Mouse (Mus musculus) cerebellum, adult 2 months (tissue): ENCODE measurements around the gene Fcnb. TPM values are rescaled to one million over a fixed set of nuclear protein-coding genes. Genes with fewer than 3 reads are reported as not detected.

Experiments
- DNase-seq, 2 experiments: peaks; one replicate each; pipeline ENCODE4 v3.0.0; 2021
- H3K27ac ChIP-seq: fragments of 200-500 bp; 2 replicates; pipeline ENCODE4 v1.5.1; 2012; ENCODE audit warnings: low read length, control low read depth, inconsistent platforms; ENCODE audit not compliant: insufficient read depth
- H3K27me3 ChIP-seq: fragments of 200-500 bp; 2 replicates; pipeline ENCODE4 v1.6.1; 2012; ENCODE audit warnings: inconsistent platforms, mild to moderate bottlenecking, low read length, moderate library complexity; ENCODE audit not compliant: control insufficient read depth, insufficient read depth
- H3K4me1 ChIP-seq: fragments of 200-500 bp; 2 replicates; pipeline ENCODE4 v1.6.1; 2011; ENCODE audit warnings: low read length; ENCODE audit not compliant: control insufficient read depth, insufficient read depth
- H3K4me3 ChIP-seq: fragments of 200-500 bp; replicated peaks from 2 replicates; pipeline ENCODE3; 2011; ENCODE audit warnings: mild to moderate bottlenecking, low read depth, low read length, control low read depth; ENCODE audit not compliant: insufficient read depth
- CTCF ChIP-seq: fragments of 200-500 bp; IDR thresholded peaks from 2 replicates; pipeline ENCODE4 v1.5.1; 2011; ENCODE audit warnings: low read depth, mild to moderate bottlenecking, control low read depth, low read length, moderate library complexity, borderline replicate concordance; ENCODE audit not compliant: insufficient read depth
- POLR2A ChIP-seq: fragments of 200-500 bp; IDR thresholded peaks from 2 replicates; pipeline ENCODE4 v1.6.1; 2011; ENCODE audit warnings: low read length, control low read depth, borderline replicate concordance; ENCODE audit not compliant: insufficient read depth
- WGBS: fragments of 180-500 bp; shearing (Covaris S2); methylation state at CpG from one replicate; pipeline ENCODE4 v1.1.7; 2018; 5-methylcytosine and 5-hydroxymethylcytosine counted together
- polyA plus RNA-seq: library from polyadenylated mRNA; depleted of rRNA; stranded (reverse); fragments of >200 nt; gene quantifications from 2 replicates; pipeline ENCODE4 v1.2.3, GENCODE M21; 2012; rRNA removed

The Fcnb gene
- polyA plus RNA-seq, 1 experiment = not detected

DNA sequence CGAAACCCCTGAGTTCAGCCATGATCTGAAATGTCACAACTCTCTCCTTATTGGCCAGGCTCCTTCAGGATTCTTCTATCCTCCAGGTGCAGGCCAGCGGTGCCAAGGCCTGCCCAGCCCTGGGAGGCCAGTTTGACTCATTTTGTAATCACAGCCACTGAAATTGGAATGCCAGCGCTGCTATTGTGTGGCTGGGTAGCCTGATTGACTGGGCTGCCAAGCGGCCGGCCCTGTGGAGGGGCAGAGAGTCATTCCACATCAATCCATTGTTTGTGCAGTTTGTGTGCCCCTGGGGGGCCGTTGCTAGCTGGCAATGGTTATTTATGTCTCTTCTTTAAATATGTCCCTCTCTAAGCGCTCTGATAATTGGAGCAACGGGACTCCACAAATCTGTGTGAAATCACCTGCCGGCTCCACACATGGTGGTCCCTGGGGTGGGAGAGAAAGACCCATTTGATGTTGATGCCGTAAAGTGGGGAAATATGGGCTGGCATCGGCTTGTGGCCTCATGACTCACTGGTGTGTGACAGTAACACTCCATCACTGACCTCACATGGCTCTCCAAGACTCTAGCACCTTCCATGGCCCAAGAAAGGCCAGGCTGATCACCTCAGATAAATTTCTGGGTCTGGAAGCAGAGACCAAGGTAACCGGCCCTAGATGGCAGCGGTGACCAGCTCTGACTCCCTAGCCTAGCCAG is 50.5 kb downstream of the Fcnb start:
- no peak for DNase-seq
- no peak overlapping the region for H3K27ac ChIP-seq
- 65% methylated on average over 13 of the region's 13 CpGs for WGBS

DNA sequence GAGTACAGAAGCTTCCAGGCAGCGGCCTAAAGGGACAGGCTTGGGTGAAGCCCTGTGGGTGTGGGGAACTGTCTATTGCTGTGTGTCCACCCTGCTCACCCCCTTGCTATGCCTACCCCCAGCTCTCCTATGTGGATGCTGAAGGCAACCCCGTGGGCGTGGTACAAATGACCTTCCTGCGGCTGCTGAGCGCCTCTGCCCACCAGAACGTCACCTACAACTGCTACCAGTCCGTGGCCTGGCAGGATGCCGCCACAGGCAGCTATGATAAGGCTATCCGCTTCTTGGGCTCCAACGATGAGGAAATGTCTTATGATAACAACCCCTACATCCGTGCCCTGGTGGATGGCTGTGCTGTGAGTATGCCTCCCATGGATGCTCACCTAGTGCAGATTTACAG is 52.2 kb downstream of the Fcnb start:
- no peak overlapping the region for H3K27ac ChIP-seq
- no peaks in the 10 kb centered on the region for H3K27me3 ChIP-seq
- H3K4me3 ChIP-seq = no peak overlapping the region
- TF ChIP-seq POLR2A (no peak), CTCF (no peak)
- WGBS = 93% methylated on average over 11 of the region's 11 CpGs
- peaks cover 4% of the 10 kb centered on the region for H3K4me1 ChIP-seq
- DNase-seq = no peak

More for the DNA sequence above, 50.5 kb downstream of the Fcnb start:
- no peak for TF ChIP-seq POLR2A
- TF ChIP-seq CTCF = no peak
- H3K27me3 ChIP-seq = no peaks in the 10 kb centered on the region
- peaks cover 15% of the 10 kb centered on the region for H3K4me1 ChIP-seq
- H3K4me3 ChIP-seq = no peak overlapping the region

DNA sequence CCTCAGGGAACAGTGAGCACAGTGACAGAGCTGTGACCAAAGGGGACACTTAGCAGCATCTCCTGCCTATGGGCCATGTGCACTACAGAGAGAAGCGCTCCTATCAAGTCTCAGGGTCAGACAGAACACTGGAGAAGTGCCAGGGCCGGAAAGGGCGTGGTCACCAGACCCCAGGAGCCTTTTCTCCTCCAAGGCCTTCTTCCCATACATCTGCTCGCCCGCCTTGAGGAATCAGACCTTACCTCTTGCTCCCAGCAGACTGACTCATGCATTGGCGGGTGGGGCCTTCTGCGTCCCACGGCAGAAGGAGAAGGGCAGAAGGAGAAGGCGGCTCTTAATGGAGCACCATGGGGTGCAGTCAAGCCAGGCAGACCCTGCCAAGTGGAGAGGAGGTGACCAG is 52.8 kb downstream of the Fcnb start:
- WGBS = 49% methylated on average over 9 of the region's 9 CpGs
- Histone ChIP-seq H3K27me3 (no peaks in the 10 kb centered on the region), H3K27ac (no peak overlapping the region), H3K4me1 (peaks cover 1% of the 10 kb centered on the region; the same call in 1 of the 2 replicates), H3K4me3 (no peak overlapping the region)
- TF ChIP-seq CTCF (no peak), POLR2A (no peak)
- no peak for DNase-seq

Other genes with a start within 250 kb of the Fcnb start
- 12.9 and 15.3 TPM in 2 replicates for gene Col5a1, start 198.5 kb downstream of the Fcnb start, polyA plus RNA-seq
- 567 and 588 TPM in 2 replicates for gene Olfm1, start 108.1 kb upstream of the Fcnb start, polyA plus RNA-seq